Mouse (Mus musculus) megakaryocyte, embryonic 14.5 days (primary cell): Measurements from ENCODE around the gene Pgap1. TPM values are rescaled to one million over a fixed set of nuclear protein-coding genes. Genes with fewer than 3 reads are reported as not detected.

Source experiments
- H3K27me3 ChIP-seq: replicated peaks from 2 replicates; pipeline ENCODE3; 2012; ENCODE audit warnings: inconsistent platforms
- H3K36me3 ChIP-seq: replicated peaks from 2 replicates; pipeline ENCODE3; 2012; ENCODE audit warnings: low read length, inconsistent platforms, mixed read lengths
- H3K4me1 ChIP-seq: 2 replicates; pipeline ENCODE4 v1.6.1; 2012; ENCODE audit warnings: inconsistent platforms
- H3K4me3 ChIP-seq: replicated peaks from 2 replicates; pipeline ENCODE3; 2012; ENCODE audit warnings: moderate library complexity, mild to moderate bottlenecking, inconsistent platforms
- H3K9me3 ChIP-seq: 2 replicates; pipeline ENCODE4 v1.6.1; 2012; ENCODE audit warnings: inconsistent platforms
- FLI1 ChIP-seq: IDR thresholded peaks from 2 replicates; pipeline ENCODE4 v1.6.1; 2012; ENCODE audit warnings: low read length, inconsistent platforms, mixed read lengths
- GATA1 ChIP-seq: IDR thresholded peaks from 3 replicates; pipeline ENCODE4 v1.6.1; 2012; ENCODE audit warnings: mixed read lengths, low read length, inconsistent platforms, borderline replicate concordance
- polyA plus RNA-seq: library from polyadenylated mRNA; stranded (reverse); fragments of >175 nt; gene quantifications from 2 replicates; pipeline ENCODE4 v1.2.3, GENCODE M21; 2012; ENCODE audit warnings: low replicate concordance; ENCODE audit not compliant: insufficient read depth

Pgap1 gene
- polyA plus RNA-seq, 1 experiment: 0.01 TPM

DNA sequence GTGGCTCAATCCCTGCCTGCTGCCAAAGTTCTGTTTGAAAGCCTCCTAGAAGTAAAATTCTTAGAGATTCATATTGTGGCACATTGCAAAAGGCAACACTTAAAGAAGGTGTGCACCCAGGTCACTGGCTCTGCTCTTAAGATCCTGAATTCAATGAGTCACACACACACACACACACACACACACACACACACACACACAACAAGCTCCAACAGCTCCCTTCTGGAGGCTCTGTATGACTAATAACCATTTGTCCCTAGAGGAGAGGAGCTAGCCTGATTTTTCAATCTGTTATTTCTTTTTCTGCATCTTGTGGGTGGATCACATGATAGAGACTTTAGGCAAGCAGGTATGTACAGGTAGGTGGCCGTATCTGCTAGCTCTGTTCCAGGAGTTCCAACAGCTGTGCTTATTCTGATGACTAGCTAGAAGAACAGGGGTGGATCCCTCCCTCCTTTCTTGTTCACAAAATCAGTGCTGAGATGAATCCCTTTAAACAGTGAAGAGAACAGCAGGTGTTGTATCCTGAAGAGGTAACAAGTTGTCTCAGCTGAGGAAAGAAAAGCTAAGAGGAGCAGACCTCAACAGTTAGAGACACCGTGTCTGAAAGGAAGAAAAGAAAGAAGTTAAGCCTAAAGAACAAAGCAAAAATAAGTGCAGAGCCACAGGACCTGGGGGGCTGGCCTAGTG is 27.2 kb upstream of the Pgap1 start:
- H3K27me3 ChIP-seq: peaks cover 2% of the 10 kb centered on the region
- no peaks in the 10 kb centered on the region for H3K36me3 ChIP-seq
- H3K4me1 ChIP-seq: peaks cover 8% of the 10 kb centered on the region
- H3K4me3 ChIP-seq: no peak overlapping the region
- TF ChIP-seq FLI1 (no peak), GATA1 (no peak)
- H3K9me3 ChIP-seq: no peaks in the 10 kb centered on the region

DNA sequence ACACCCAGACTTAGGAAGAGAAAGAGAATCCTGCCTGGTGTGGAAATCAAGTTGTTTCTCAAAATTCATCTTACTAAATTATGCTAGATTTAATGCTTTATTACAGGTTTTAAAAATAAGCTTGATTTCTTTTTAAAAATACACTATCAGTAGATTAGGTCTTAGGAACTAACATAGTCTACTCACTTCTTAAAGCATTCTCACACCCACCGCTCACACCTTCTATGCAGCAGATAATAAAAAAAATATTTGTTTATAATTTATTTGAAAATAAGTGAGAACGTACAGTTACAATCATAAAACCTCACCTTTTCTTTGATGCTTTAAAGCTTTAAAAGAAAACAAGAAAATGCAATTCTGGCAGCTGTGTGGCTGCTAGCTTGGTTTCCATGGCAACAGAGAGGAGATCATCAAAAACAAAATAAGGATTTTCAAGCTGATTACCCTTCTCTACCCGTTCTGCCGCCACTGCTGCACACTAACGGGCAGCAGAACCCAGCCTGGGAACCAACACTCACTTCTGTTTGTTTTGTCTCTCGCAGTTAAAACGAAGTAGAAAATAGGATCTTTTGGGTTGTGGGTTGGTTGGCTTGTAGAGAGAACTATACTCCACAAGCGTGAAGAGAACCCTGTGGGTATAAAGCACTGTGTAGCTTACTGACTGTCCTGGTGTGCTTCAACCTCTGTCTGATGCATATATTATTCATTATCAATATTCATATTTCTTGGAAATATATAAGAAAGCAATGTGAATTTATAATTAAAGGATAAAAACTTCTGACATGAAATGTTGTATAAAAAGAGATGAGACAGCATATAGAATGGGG is 21.1 kb upstream of the Pgap1 start:
- no peak for TF ChIP-seq GATA1
- no peak for TF ChIP-seq FLI1
- Histone ChIP-seq H3K9me3 (no peaks in the 10 kb centered on the region), H3K36me3 (no peaks in the 10 kb centered on the region)

GRCm38 (mm10) chr1:54569102-54569501 is 11.6 kb upstream of the Pgap1 start:
- Histone ChIP-seq H3K4me3 (no peak overlapping the region), H3K36me3 (no peaks in the 10 kb centered on the region), H3K27me3 (peaks cover 5% of the 10 kb centered on the region), H3K9me3 (no peaks in the 10 kb centered on the region), H3K4me1 (no peaks in the 10 kb centered on the region)
- TF ChIP-seq FLI1 (no peak), GATA1 (no peak)

More for the DNA sequence above, 21.1 kb upstream of the Pgap1 start:
- H3K27me3 ChIP-seq: peaks cover 3% of the 10 kb centered on the region
- H3K4me1 ChIP-seq: no peaks in the 10 kb centered on the region
- H3K4me3 ChIP-seq: no peak overlapping the region

DNA sequence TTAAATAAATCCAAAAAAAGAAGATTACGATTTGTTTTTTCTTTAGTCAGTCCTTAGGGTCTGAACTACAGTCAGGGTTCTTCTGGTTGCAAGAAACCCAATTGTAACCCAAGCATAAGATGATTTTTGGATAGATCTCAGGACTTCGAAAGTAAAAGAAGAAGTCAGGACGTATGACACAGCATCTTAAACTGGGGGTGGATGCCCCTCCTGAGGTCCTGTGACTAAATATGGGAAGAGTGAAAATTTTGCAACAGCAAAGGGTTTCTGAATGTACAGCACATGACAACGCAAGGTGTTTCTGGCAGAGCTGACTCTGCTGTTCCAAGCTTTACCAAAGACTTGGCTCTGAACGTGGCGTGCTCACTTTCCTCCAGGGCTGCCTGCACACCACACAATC is 6.4 kb upstream of the Pgap1 start:
- Histone ChIP-seq H3K27me3 (peaks cover 10% of the 10 kb centered on the region), H3K9me3 (no peaks in the 10 kb centered on the region), H3K36me3 (no peaks in the 10 kb centered on the region), H3K4me3 (peak overlapping the region; percentile 46), H3K4me1 (no peaks in the 10 kb centered on the region)
- TF ChIP-seq GATA1: no peak
- no peak for TF ChIP-seq FLI1

DNA sequence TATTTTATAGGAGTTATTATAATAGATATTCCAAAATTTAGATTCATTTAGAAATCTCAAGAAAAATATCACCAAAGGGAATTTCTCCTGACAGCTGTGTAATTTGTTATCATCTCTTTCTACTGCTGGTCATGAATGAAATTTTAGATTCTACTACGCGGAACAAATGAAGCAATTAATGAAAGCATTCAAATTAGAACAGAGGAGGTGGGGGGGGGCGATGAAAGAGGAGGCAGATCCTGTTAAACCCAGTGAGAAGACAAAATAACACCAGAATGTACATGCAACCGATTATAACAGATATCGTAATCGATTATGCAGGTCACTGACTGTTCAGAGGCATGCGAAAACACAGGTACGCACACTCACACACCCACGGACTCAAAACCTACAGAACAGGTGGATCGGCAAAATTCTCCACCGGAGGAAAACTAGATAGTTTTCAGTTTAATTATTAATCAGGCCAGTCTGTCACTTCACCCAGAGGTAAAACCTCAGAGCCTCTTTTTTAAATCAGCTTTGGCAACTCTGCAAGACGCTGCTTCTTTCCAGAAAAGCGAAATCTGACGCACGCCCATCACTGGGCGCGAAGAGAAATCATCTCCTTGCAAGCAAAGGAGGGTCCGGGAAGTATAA is 780 bp downstream of the Pgap1 start:
- H3K4me3 ChIP-seq: peak overlapping the region; percentile 93
- TF ChIP-seq GATA1 (no peak), FLI1 (no peak)
- H3K36me3 ChIP-seq: no peaks in the 10 kb centered on the region

DNA sequence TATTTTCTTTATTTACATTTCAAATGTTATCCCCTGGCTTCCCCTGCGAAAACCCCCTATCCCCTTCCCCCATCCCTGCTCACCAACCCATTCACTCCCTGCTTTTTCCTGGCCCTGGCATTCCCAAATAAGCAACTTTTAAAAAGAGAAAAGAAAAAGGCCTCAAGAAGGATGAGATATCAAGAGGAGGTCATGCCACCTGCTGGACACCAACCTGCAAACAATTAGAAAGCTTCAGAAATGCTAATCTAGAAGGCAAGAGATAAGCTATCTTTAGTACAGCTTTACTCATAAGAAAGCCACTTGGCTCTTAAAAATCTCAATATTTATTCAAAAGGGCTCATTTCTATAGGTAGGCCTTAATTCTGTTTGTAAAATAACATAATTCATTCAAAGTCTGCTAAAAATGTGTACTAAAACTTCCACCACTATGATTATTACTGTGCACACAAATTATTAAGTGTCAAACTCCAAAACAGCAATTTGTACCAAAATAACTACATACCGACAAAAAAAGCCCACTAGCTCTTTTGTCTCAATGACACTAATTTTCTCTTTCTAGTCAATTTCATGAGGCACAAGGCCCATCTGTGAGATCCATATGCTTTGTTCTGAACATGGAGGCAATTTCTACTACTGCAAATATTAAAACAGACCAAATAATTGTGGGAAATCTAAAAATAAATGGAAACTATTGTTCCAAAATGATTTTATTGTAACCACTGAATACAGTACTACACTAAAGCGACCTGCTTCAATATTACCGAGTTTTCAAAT is 1.9 kb downstream of the Pgap1 start:
- Histone ChIP-seq H3K36me3 (no peaks in the 10 kb centered on the region), H3K4me1 (peaks cover 16% of the 10 kb centered on the region), H3K9me3 (no peaks in the 10 kb centered on the region), H3K27me3 (peaks cover 18% of the 10 kb centered on the region), H3K4me3 (no peak overlapping the region)
- TF ChIP-seq GATA1 (no peak), FLI1 (no peak)

More for the DNA sequence above, 780 bp downstream of the Pgap1 start:
- no peaks in the 10 kb centered on the region for H3K9me3 ChIP-seq
- peaks cover 22% of the 10 kb centered on the region for H3K27me3 ChIP-seq
- H3K4me1 ChIP-seq: peaks cover 16% of the 10 kb centered on the region

DNA sequence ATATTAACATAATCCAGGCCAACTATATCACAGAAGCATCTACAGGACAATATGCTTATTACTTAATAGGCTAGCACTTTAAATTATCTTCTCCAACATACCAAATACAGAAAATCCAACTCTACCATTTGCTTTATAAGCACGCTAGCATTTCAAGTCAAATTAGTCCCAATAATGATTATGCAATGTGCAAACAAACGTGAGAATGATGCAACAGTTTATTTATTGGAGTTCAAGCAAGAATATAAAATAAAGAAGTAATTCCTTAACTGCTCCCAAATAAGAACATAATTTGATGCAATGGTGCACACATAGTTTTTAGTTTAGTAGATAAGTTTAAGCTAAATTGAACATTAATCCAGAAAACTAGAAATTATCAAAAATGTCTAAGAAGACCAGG is 4.9 kb downstream of the Pgap1 start:
- peaks cover 11% of the 10 kb centered on the region for H3K4me1 ChIP-seq
- TF ChIP-seq GATA1 (no peak), FLI1 (no peak)
- H3K4me3 ChIP-seq: no peak overlapping the region
- H3K36me3 ChIP-seq: no peaks in the 10 kb centered on the region
- H3K27me3 ChIP-seq: peaks cover 10% of the 10 kb centered on the region
- no peaks in the 10 kb centered on the region for H3K9me3 ChIP-seq

GRCm38 (mm10) chr1:54545200-54545599 is 12.3 kb downstream of the Pgap1 start:
- Histone ChIP-seq H3K27me3 (no peaks in the 10 kb centered on the region), H3K4me1 (no peaks in the 10 kb centered on the region), H3K9me3 (peaks cover 4% of the 10 kb centered on the region; the same call in 1 of the 2 replicates), H3K4me3 (no peak overlapping the region), H3K36me3 (no peaks in the 10 kb centered on the region)
- TF ChIP-seq GATA1 (no peak), FLI1 (no peak)

DNA sequence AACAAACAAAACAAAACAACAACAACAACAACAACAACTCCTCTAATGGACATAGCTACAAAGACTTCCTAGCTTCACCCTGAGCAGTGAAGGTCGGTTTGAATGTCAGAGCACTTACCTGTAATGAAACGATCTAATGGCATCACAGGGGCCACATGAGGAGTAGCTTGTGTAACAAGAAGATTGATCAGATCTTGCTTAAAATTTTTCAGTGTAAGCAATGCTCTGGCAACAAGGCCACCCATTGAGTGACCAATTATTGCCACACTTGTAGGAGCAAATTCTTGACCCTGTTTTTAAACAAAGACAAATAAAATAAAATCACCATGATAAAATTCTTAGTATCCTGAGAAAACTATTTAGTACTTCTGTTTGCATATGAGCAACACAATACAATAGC is 14.6 kb downstream of the Pgap1 start:
- H3K9me3 ChIP-seq: peaks cover 14% of the 10 kb centered on the region
- no peaks in the 10 kb centered on the region for H3K27me3 ChIP-seq
- no peak overlapping the region for H3K4me3 ChIP-seq
- TF ChIP-seq FLI1 (no peak), GATA1 (no peak)
- H3K4me1 ChIP-seq: no peaks in the 10 kb centered on the region
- H3K36me3 ChIP-seq: no peaks in the 10 kb centered on the region

DNA sequence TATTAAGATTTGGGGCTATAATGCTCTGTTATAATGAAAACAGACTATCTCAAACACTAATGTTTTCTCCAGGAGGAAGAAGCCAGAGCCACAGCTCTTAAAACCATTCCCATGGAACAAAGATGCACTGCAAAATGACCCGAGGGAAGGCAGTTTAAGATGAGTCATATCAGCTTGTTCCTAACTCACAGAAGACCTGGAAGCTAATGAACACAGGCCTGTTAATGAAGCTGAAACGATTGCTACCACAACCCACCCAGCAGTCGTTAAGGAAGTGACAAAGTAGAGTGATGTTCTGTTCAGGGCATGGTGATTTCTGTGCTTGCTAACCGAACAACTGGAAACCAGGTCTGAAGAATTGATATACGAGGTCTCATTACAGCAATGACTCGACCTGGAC is 26.3 kb downstream of the Pgap1 start:
- Histone ChIP-seq H3K9me3 (no peaks in the 10 kb centered on the region), H3K27me3 (peaks cover 2% of the 10 kb centered on the region), H3K4me3 (no peak overlapping the region), H3K4me1 (no peaks in the 10 kb centered on the region), H3K36me3 (no peaks in the 10 kb centered on the region)
- no peak for TF ChIP-seq GATA1
- no peak for TF ChIP-seq FLI1
